Mouse (Mus musculus): ENCODE data around the gene Trio.

The Trio gene

DNA sequence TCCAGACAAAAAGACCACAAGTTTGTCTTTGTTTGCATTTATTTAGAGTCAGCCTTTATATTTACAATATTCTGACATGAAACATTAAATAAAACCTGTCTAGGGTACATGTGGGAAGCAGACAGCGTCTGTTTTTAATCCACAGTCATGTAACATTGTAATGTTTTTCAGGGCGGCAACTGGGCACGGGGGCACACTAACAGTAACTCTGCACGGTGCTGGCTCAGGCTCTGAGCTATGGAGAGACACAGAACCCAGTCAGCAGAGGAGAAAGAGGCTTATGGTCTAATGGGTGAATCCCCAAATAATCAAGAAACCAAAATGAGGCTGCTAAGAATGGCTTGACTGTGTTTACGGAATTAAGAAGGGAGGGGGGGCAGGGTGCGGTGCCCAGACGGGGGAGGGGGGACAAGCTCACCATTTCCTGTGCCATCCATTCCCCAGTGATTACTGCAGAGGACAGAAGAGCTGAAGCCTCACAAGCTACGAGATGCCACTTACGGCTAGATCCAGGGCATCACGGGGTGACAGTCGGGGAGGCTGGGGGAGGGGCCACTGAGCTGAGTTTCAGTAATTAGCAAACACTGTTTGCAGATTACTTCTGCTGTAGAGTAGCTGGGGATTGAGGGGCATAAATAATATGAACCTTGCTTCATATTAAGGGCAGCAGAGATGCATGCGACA lies 255.0 kb downstream of the Trio start:
- CTCF ChIA-PET: interaction anchor here in 3 of 4 experiments (0.6 to 1.9 kb wide), 4 partner anchors 18 to 304 kb away, joined by 3 to 6 read pairs (median 4); partner anchors contain the start of gene Ank (in 1 of the 3)
- POLR2A ChIA-PET: interaction anchor here in 1 of 4 experiments (0.6 kb wide), 1 partner anchor 13 kb away, joined by 3 read pairs; no protein-coding TSS in a partner anchor

DNA sequence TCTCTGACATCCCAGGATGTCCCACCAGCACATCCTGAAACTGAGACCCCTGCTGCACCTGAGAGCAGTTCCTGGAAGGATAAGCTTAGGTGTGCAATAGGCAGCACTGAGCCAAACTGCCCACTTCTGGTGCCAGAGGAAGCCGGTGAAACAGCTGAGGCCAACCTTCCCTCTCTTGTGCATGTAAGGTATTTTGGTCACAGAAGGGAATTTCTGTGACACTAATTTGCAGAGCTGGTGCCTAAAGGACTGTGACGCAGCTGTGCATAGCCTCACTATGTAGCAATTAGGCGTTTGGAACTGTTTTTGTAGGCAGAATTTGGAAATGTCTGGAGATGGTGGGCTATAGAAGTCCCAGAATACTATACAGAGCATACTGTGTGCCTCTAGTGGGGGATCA lies 264.2 kb downstream of the Trio start:
- ChIA-PET POLR2A (no interaction called here), CTCF (interaction anchor here in 1 of 4 experiments (1.1 kb wide), 1 partner anchor 9 kb away, joined by 4 read pairs; no protein-coding TSS in a partner anchor)

DNA sequence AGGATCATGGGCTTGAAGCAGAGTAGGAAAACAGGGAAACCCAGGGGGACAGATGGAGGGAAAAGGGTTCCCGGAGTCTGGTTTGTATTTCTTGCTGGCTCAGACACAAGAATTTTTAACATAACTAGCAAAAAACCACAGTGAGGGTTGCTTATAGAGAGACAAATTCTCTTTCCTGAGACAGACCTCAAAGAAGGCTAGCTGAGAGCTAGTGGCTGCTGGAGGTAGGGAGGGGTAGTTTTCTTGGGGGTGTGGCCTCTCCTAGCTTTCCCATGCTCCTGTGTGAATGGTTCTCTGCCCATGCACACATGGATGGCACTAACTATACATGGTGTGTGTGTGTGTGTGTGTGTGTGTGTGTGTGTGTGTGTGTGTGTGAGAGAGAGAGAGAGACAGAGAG lies 265.0 kb downstream of the Trio start:
- POLR2A ChIA-PET: no interaction called here
- CTCF ChIA-PET: interaction anchor here in 2 of 4 experiments (0.6 to 1.0 kb wide), 3 partner anchors 101 to 279 kb away, joined by 3 to 4 read pairs (median 4); no protein-coding TSS in a partner anchor

DNA sequence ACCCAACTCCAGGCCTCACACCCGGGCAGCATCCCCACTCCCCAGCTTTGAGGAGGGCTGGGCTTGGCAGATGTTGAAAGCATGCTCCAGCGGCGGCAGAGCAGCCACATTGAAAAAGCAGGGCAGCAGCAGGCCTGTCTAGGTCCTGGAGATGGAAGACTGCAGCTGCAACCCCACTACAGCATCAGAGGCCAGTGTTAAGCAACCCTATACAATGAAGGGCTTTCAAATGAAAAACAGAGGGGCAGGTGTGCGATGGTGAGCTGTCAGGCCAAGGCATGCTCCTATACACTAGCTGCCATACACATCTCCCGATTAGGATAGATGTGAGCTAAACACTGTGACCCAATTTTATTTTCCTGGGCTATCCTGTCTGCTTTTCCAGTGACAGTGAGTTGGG lies 265.8 kb downstream of the Trio start:
- CTCF ChIA-PET: interaction anchor here in 1 of 4 experiments (1.0 to 1.5 kb wide), 2 partner anchors 91 to 101 kb away, joined by 3 read pairs; no protein-coding TSS in a partner anchor
- POLR2A ChIA-PET: no interaction called here

DNA sequence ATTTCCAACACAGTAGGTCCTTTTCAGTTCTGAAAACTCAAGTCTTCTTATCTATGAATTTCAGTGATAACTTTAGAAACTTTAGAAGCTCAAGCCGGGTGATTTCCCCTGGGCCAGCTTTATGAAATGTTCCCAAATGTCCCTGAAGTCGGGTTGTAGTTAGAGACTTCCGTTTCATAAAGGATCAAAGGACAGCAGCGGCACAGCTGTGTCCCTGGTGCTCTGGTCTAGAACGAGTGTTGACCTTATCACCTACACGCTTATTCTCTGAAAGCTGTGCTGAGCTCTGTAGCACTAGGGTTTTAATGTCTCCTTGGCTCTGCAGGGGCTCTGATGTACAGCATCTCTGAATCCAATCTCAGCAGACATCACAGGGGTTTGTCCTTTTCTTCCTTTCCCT lies 267.0 kb downstream of the Trio start:
- ChIA-PET CTCF (interaction anchor here in 1 of 4 experiments (1.5 kb wide), 1 partner anchor 92 kb away, joined by 3 read pairs; no protein-coding TSS in a partner anchor), POLR2A (no interaction called here)

DNA sequence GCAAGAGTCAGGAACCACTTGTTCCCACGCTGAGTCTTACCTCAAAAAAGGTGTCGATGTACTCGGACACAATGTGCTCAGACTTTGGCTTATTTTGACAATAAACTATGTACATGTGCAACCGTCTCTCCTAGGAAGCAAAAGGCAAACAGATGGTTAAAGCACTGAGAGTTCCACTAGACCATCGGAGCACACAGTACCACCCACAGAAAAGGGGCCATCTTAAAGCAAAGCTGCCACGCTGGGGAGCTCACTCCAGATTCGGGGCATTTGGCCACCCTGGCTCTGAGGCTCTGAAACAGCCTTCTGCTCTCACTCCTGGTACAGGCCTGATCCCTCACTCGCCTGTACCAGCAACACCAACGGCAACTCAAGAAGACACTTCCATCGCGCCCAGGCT lies 269.2 kb downstream of the Trio start:
- CTCF ChIA-PET: no interaction called here
- POLR2A ChIA-PET: no interaction called here

DNA sequence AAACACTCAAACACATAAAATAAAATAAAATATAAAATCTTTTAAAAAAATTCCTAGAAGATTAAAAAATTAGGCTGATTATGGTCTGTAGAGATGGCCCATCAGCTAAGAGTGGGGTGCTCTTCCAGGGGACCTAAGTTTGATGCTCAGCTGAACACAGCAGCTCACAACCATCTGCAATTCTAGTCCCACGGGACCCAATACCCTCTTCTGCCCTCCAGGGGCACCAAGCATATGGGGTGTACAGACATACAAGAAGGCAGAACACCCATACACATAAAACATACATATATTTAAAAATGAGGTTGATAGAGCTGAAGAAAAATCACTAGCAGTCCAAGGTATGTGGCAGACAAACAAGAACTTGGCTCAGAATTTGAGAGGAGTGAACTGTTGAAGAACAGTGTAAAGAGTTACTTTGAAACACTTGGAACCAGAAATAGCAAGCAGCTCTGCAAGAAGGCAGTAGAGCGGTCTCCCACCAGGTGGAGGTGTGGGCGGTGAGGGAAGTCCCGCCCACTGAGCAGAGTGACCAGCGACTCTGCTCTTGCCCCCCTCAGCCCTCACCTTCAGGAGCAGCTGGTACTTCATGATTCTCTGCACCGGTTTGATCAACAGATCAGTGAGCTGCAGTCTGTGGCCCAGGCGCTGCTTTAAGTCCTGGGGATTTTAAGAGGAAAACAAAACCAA lies 270.9 kb downstream of the Trio start:
- POLR2A ChIA-PET: no interaction called here
- CTCF ChIA-PET: interaction anchor here in 1 of 4 experiments (0.7 to 1.1 kb wide), 2 partner anchors 24 to 69 kb away, joined by 3 to 4 read pairs; no protein-coding TSS in a partner anchor

DNA sequence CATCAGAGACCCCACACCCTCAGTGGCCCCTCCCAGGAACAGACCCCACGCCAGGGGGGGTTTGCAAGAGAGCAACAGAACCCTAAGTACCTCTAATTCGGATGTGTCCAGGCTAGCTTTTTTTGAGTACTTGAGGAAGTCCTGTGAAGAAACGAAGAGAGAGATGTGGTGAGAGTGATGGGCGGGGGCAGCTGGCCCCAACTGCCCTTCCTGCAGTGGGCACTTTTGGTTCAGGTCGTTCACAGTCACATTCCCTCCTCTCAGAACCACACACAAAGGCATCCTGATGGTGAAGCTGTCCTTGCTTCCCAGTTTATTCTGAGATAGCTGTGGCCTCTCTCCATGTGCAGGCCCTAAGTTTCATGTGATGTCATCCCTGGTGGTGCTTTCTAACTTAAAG lies 271.7 kb downstream of the Trio start:
- ChIA-PET CTCF (interaction anchor here in 3 of 4 experiments (0.7 to 4.0 kb wide), 4 partner anchors 25 to 344 kb away, joined by 3 to 15 read pairs (median 4); no protein-coding TSS in a partner anchor), POLR2A (no interaction called here)

DNA sequence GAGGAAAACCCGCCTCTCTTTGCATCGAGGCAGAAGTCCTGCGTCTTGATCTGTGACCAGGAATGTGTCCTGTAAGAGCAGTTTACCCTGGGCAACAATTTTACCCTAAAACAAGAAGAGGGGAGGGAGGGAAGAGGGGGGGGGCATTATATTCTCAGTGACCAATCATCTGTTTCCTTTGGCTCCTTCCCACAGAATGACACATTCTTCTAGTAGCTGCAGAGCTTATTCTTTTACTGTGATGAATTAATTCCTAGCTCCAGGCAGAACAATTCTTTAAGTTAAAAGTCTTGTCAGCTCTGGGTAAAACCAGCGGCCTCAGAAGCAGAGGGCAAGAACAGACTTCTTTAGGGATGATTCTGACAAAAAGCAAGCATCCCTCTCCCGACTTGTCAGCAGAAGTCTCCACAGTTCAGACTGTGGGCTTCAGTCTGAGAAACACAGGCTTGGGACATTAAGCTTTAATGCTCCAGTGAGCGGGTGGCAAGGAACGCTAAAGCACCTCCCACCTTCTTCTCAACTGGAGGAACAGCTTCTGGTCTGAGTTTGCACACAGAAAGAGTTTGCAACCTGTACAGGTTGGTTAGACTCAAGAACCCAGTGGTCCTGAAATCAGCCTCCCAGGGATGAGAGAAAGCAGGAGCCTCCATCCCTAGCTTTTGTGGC lies 272.8 kb downstream of the Trio start:
- POLR2A ChIA-PET: no interaction called here
- CTCF ChIA-PET: interaction anchor here (0.6 to 4.0 kb wide), 25 partner anchors 9 to 429 kb away, joined by 3 to 19 read pairs (median 4); partner anchors contain the start of gene Otulinl (in 1 of the 4)

DNA sequence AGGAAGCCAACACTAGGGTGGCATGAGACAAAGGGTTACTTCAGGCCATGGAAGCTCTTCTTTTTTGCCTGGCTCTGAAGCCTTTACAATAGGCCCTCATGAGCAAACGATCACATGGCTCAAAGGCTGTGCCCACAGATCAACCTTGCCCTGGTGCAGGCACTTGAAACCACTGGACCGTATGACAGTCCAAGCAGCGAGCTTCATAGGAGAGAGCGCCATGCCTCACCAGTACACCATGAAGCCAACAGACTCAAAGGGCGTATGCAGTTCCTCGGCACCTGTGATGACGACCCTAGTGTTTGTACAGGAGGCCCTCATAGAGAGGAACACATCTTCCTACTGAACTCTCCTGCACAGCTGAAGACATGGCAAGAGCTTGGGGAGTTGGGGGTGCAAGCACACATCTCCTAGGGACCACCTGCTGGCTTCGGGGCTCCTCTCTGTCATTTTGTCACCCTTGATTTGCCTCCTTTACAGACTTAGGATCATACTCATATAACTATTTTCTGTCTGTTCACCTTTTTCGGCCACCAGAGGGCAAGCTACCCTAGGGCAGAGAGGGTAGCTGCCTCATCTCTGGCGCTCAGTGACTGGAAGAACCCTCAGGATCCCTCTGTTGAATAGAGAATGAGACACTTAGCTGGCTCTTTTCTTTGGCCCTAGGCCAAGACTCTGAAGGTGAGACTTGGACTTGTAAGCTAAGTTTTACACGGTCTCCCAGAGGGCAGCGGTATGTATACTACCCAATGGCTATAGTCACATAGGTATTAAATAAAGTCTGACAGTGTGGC lies 273.8 kb downstream of the Trio start:
- CTCF ChIA-PET: interaction anchor here (0.5 to 4.0 kb wide), 26 partner anchors 10 to 430 kb away, joined by 3 to 19 read pairs (median 4); partner anchors contain the start of gene Otulinl (in 1 of the 4)
- POLR2A ChIA-PET: no interaction called here

DNA sequence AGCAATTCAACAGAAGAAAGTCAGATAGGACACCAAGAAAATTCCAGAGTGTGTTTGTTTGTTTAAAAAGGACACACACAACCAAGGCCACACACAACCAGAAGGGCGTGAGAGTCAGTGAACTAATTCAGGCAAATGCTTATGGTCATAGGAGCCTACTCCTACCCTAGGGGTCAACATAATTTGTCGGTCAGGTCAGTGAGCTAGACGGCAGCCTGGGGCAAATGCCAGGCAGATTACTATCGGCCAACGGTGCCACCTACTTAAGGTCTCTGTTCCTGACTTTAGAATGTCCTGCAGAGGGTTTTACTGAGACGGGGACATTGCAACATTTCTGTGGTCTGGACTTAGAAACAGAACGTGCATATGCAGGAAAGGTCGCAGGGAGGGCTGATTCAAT lies 276.9 kb downstream of the Trio start:
- ChIA-PET POLR2A (no interaction called here), CTCF (no interaction called here)

DNA sequence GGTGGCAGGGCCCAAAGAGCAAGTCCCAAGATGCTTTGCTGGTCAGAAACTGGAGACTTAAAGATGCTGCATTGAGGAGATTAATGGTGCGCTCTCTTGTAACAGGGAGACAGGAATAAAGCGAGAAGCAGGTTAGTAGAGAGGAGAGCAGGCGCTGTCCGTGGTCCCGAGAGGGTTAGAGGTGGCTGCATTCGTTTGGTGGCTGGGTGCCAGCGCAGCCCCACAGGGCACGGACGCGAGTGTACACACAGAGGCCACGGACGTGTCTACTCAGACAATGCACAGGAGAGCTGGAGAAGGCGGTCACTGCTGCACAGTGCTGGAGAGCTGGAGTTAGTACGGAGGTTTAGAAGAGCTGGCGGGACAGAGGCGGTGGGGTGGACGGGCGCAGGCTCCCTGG lies 278.1 kb downstream of the Trio start:
- POLR2A ChIA-PET: no interaction called here
- CTCF ChIA-PET: no interaction called here

DNA sequence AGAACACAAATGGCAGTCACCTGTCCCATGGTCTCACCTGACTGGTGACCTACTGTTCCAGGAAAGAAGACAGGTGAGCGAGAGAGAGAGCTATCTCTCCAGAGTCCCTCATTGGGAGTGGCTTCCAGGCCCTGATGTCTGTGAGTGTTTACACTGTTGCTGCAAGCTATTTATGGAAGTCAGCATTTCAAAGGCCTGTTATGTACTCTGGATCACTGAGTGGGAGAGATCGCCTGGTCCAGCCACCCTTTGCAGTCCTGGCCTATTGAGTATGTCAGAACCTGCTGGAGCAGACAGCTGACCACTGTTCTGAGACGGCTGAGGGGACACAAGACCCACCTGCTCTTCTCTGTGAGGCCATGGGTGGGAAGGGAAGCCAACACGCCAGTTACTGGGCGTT lies 280.7 kb downstream of the Trio start:
- CTCF ChIA-PET: interaction anchor here in 3 of 4 experiments (0.5 to 1.8 kb wide), 3 partner anchors 98 to 207 kb away, joined by 5 to 10 read pairs (median 5); no protein-coding TSS in a partner anchor
- POLR2A ChIA-PET: interaction anchor here in 1 of 4 experiments (0.7 kb wide), 1 partner anchor 25 kb away, joined by 5 read pairs; no protein-coding TSS in a partner anchor

DNA sequence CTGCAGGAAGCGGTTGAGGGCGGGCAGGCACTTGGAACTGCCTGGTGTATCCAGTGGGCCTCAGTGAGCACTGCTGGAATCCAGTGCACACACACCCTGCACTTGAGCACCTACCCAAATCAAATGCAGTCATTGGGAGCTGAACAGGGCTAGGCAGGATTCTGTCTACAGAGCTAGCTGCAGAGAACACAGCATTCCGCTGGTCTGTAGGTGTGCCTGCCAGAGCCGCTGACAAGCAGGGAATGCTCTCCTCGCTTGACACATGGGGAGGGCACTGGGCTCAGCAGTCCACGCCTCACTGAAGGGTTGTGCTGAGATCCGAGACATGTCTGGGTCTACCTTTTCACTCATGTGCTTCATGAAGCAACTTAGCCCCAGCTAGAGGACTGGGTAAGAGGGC lies 285.6 kb downstream of the Trio start:
- CTCF ChIA-PET: interaction anchor here in 2 of 4 experiments (1.2 to 2.5 kb wide), 2 partner anchors 12 to 165 kb away, joined by 3 to 7 read pairs; no protein-coding TSS in a partner anchor
- POLR2A ChIA-PET: interaction anchor here in 1 of 4 experiments (1.6 kb wide), 1 partner anchor 10 kb away, joined by 3 read pairs; no protein-coding TSS in a partner anchor

DNA sequence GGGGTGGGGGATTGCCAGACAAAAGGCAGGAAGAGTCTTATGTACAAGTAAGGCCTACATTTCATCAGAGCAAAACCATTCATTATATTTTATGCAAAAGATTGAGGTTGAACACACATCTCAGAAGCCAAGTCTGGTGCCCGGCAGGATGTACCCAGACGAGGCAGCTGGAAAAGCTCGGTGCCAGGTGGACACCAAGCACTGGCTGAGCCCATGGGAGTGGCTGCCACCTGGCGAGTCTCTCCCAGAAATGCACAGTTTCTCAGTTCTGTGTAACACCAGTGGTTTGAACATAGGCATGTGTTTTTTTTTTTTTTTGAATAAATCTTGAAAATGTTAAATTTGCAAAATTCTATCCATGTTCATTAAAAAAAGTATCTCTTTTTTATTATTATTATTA lies 293.8 kb downstream of the Trio start:
- ChIA-PET POLR2A (no interaction called here), CTCF (no interaction called here)

DNA sequence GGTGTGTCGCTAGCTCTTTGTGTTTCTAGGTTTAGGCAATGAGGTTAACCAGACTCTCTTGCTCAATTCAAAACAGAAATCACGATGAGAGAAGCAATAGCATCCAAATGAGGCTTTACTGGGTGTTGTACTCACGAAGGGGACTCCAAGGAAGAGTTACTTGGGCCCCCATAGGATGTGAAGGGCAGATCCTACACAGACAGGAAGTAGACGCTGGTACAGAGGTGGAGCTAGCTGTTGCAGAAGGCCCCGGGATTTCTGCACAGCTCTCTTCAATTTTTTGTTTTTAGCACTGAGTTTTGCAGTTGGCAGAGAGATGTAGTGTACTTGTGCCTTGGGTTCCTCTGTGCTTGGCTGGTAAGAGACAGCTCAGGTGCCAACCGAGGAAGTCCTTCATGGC lies 299.4 kb downstream of the Trio start:
- CTCF ChIA-PET: interaction anchor here in 2 of 4 experiments (1.2 to 1.6 kb wide), 2 partner anchors 67 kb away, joined by 3 to 4 read pairs; no protein-coding TSS in a partner anchor
- POLR2A ChIA-PET: no interaction called here

DNA sequence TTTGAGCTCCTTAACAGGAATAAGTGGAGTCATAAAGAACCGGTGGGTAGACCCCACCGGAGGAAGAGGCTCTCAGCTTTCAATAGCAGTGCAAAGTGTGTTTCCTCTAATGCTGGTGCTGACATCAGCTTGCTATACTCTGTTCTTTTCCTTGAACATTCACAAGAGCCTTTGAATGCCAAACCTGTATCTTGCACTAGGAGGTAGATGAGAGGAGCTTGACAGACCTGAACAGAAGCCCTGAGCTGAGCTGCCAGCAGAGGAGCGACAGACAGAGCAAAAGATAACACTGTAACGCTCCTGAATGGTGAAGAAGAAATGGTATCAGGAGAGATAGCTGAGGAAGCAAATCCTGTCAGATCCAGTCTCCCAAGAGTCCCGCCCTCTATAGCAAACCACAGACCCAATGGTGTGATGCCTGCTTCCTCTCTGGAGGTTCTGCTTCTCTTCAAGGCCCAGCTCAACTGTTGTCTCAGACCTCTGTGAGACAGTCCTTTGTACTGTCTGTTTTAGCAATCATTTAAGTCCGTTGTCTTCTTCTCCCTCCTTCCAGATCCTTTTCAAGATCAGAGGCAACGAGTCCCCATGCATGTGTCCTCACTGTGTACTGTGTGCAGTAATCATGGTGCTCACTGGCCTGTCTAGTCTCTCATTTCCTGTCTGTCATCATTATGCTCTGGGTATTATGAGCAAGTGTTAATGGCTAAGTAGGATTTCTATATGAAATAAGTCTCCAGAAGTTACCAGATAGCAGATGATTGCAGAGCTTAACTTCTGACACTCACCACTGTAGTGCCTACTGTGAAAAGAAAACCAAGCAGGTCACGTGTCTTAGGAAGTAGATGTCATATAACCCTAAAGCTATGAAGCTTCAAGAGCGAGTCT lies 300.6 kb downstream of the Trio start:
- POLR2A ChIA-PET: interaction anchor here in 1 of 4 experiments (0.6 kb wide), 1 partner anchor 186 kb away, joined by 3 read pairs; no protein-coding TSS in a partner anchor
- CTCF ChIA-PET: interaction anchor here in 2 of 4 experiments (0.6 to 0.9 kb wide), 2 partner anchors 27 to 179 kb away, joined by 3 to 5 read pairs; no protein-coding TSS in a partner anchor
